Mouse (Mus musculus) brain, embryonic 14.5 days (tissue): ENCODE results near the gene Ccdc6. TPM values are rescaled to one million over a fixed set of nuclear protein-coding genes. Genes with fewer than 3 reads are reported as not detected.

Source experiments
- DNase-seq: peaks from one replicate; pipeline ENCODE4 v3.0.0-alpha.2; 2011; ENCODE audit warnings: low read depth
- CTCF ChIP-seq: fragments of 200-500 bp; IDR thresholded peaks from 2 replicates; pipeline ENCODE4 v1.5.1; 2012; ENCODE audit warnings: inconsistent platforms, mild to moderate bottlenecking, moderate library complexity, borderline replicate concordance; ENCODE audit not compliant: insufficient read depth, insufficient read length; ENCODE audit errors: extremely low read depth
- POLR2A ChIP-seq: fragments of 200-500 bp; IDR thresholded peaks from 2 replicates; pipeline ENCODE4 v1.6.1; 2012; ENCODE audit warnings: mild to moderate bottlenecking, inconsistent platforms, borderline replicate concordance; ENCODE audit not compliant: poor library complexity, insufficient read depth, insufficient read length, severe bottlenecking; ENCODE audit errors: extremely low read depth
- polyA plus RNA-seq: library from polyadenylated mRNA; depleted of rRNA; stranded (reverse); fragments of >200 nt; gene quantifications from 2 replicates; pipeline ENCODE4 v1.2.3, GENCODE M21; 2012; rRNA removed

Gene Ccdc6
- 27.6 and 44.2 TPM in 2 replicates for polyA plus RNA-seq

DNA sequence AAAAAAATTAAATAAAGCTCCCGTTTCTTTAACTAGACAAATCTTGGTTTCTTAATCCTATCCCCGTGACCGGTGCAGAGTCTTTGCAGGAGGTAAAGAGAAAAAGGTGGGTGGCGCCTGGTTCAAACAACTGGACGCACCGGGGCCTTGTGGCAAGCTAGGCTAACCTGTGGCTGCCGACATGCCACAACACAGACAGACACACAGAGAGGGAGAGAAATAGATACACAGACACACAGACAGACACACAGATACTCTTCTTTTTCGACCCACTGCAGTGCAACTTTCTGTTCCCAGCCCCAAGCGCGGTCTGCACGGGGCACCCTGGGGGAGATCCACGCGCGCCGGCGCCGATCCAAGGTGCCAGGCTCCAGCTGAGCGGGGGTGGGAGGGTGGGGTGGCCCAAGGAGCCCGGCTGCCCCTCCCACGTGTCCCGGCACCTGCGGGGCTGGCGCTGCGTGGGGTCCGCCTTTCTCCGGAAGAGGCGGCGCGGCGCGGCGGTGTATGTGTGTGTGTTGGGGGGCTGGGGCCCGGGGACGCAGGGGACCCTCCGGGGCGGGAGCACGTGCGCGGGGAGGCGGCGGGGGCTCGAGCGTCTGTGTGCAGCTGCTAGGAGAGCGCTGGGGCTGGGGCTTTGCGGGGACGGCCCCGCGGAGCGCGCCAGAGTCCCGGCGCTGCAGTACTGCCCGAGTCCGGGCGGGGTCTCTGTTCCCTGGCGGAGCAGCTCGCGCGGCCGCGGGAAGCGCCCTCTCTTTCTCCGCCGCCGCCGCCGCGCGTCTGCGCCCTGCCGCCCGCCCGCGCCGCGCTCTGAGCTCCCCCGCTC lies at the start of gene Ccdc6:
Gene Ccdc6, plus strand, starts transcription at position 756 of the 823 bp plus-strand sequence.
- TF ChIP-seq CTCF (peak; percentile 74), POLR2A (0 out of 2 replicates have a peak, but pooled peaks have one; percentile 31)
- DNase-seq, result peak; percentile 91

DNA sequence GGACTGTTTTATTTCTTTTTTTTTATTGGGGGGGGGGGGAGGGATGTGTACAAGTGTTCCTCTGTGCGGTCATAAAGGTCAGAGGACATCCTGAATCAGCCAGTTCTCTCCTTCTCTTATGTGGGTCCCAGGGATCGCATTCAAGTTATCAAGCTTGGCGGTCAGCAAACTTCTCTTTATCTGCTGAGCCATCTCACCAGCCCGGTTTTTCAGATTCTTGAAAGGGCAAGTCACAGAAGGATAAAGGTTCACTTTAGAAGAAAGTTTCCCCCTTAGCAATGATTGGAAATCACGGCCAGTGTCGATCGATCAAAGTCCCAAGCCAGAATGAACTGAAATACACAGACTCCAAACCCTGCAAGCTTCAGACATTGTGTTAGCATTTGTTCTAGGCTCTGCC lies 47.1 kb upstream of the Ccdc6 start:
- no peak for DNase-seq
- TF ChIP-seq CTCF, result no peak
- TF ChIP-seq POLR2A, result no peak

DNA sequence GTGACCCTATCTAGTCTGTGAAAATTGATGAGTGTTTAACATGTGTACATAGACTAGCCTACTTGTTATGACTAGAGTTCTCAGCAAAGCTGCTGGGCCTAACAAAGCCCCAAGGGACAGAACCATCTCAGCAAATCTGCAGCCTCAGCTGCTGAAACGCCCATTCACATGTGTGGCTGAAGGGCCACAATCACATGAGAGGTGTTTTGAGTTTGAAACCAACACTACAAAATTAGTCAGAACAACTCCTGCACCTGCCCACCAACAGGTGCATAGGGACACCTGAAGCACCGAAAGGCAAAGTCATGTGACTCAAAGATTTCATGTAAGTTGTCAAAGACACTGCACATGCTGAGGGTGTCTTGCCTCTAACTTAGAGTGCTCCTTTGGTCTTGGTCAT lies 41.6 kb upstream of the Ccdc6 start:
- no peak for TF ChIP-seq POLR2A
- no peak for TF ChIP-seq CTCF

DNA sequence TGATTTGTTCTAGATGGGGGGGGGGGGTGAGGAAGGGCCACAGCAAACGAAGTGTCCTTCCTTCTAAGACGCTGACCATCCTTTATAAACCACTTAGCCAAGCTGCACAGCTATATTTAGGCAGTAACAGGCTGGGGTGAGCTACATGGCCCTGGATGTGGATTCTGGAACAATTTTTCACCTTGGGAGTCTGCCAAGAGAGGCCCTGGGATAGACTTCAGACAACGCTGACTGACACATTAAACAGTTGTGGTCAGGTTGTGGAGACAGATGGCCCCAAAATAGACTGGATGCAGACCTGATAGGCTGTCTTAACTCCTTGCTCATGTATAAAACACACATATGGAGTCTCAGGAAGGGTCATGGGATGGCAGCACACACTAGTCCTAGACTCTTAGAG lies 39.9 kb upstream of the Ccdc6 start:
- TF ChIP-seq CTCF (no peak), POLR2A (no peak)

More for the DNA sequence above, 41.6 kb upstream of the Ccdc6 start:
- DNase-seq, result no peak

DNA sequence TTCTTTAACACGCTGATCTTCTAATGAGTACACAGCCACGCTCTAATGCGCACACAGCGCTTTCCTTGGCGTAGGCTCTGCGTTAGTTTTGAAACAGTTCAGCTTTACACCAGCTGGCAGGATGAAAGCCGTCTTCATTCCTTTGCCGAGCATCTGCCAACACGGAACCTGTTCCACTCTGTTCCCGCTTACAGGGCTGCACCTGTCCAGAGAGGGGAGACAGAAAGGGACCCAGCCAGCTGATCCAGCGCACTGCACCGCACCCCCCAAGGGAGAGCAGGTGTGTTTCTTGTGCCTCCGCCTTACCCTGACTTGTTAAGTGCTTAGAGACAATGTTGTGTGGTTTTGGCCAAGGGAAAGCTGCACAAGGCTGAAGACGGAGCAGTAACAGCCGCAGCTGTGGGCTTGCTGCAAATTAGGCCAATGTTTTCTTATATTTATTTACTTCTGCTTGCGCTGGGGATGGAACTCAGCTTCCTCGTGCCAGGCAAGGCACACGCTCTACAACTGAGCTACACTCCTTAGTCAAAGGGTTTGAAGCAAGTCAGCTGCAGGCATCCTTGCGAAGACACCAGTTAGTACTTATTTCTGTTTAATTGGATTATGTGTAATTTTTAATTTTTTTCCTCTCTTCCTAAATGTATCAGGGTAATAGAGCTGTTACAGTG lies 36.8 kb upstream of the Ccdc6 start:
- TF ChIP-seq CTCF, result no peak
- TF ChIP-seq POLR2A, result no peak
- DNase-seq, result peak; percentile 87

More for the DNA sequence above, 39.9 kb upstream of the Ccdc6 start:
- peak; percentile 19 for DNase-seq

DNA sequence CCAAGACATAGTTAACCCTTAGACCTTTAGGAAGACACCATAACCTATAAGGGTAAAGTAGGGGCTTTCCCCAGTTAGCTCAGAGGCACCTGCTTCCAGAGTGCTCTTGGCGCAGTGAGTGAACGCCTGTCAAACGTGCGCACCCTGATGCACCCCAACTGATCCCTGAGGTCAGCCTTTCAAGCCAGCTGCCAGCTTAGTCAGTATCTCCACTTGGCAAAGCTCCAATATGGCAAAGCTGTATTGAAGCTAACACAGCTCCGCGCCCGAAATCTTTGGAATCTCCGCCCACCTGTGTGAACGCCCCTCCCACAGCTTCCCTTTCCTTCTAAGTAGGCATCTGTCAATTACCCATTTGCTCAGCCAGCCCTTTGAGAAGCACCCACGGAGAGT lies 36.2 kb upstream of the Ccdc6 start:
- peak; percentile 46 for DNase-seq
- no peak for TF ChIP-seq CTCF
- no peak for TF ChIP-seq POLR2A

GRCm38 (mm10) chr10:70063881-70064555 lies 32.9 kb upstream of the Ccdc6 start:
- TF ChIP-seq CTCF (no peak), POLR2A (no peak)
- no peak for DNase-seq

DNA sequence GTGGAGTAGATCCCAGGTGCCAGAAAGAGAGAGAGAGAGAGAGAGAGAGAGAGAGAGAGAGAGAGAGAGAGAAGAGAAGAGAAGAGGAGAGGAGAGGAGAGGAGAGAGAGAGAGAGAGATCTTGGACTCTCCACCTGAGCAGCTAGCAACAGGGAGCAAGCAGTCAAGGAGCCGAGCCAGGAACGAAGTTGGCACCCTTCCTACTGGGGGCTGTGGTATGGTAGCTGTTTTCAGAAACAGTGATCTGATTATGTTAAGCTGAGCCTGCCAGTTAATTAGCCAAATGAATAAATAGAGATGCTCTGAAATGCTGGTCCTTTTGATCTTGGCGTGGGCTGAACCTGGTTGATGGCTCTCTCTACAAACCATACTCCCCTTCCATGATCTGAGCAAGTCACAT lies 31.7 kb upstream of the Ccdc6 start:
- peak; percentile 81 for DNase-seq
- TF ChIP-seq CTCF, result no peak
- no peak for TF ChIP-seq POLR2A

GRCm38 (mm10) chr10:70066497-70067168 lies 30.3 kb upstream of the Ccdc6 start:
- peak; percentile 62 for DNase-seq
- TF ChIP-seq POLR2A (no peak), CTCF (no peak)

DNA sequence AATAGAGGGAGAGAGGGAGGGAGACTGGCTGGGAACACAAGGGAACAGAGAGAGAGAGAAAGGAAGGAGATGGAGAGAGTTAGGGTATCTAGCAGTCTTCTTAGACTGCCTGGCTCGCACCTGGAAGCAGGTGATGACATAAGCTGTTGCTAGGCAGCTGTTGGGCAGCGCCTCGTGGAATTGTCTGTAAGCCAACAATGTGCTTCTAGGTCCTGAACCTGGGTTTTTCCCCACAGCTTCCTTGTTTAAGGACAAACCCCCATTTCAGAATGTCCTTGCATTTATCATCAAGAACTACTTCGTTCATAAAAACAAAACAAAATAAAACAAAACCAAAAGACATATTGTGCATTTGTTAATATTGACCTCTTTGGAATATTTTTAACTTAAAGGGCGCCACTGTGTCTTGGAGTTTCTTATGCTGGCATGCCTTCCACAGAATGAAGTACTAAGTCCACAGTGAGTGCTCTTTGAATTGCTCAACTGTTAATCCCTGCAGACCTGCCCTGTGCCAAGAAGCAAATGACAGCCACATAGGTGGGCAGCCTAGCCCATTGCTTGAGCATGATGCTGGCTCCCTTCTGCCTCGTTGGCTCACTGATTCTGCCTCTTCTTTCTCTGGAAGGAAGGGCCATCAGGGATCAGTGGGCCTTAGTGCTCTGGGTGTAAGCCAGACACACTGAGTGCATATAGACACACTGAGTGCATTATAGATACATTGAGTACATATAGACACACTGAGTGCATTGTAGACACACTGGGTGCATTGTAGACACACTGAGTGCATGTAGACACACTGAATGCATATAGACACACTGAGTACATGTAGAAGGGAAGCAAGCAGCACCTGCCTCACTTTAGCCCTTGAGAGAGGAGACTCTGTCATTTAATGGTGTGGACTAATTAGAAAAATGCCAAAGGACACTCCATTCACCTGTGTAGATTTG lies 29.5 kb upstream of the Ccdc6 start:
- no peak for TF ChIP-seq CTCF
- no peak for TF ChIP-seq POLR2A

DNA sequence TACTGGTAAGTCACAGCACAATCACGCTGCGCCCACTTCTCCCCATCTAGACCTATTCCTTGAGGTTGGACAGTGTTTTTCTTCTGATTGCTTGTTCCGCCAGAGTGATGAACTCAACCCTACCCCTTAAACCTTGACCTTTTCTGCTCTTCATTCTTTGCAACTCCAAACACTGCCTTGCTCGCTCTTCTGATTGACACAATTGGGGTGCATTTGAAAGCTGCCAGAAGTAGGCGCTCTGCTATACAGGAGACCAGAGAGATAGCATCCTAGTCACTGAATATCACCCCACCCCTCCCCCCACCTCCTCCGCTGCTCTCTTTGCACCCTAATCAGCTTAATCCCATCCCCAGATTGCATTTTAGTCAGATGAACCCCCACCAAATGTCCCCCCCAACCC lies 27.6 kb upstream of the Ccdc6 start:
- TF ChIP-seq CTCF (no peak), POLR2A (no peak)
- DNase-seq, result no peak

More for the DNA sequence above, 29.5 kb upstream of the Ccdc6 start:
- peak; percentile 49 for DNase-seq
